Mouse (Mus musculus) ES-Bruce4 (cell line): ENCODE data around the gene Tmem248. TPM values are rescaled to one million over a fixed set of nuclear protein-coding genes. Genes with fewer than 3 reads are reported as not detected.

Experiments
- H3K27ac ChIP-seq: 2 replicates; pipeline ENCODE4 v1.5.1; 2012; ENCODE audit warnings: low read length, inconsistent platforms; ENCODE audit not compliant: insufficient read depth
- H3K27me3 ChIP-seq: 2 replicates; pipeline ENCODE4 v1.6.1; 2012; ENCODE audit warnings: mild to moderate bottlenecking, low read length, inconsistent platforms; ENCODE audit not compliant: control insufficient read depth, poor library complexity, insufficient read depth, severe bottlenecking
- H3K36me3 ChIP-seq: 2 replicates; pipeline ENCODE4 v1.6.1; 2012; ENCODE audit warnings: inconsistent platforms, mild to moderate bottlenecking, low read length, moderate library complexity; ENCODE audit not compliant: control insufficient read depth, poor library complexity, insufficient read depth, severe bottlenecking
- H3K4me1 ChIP-seq: one replicate; pipeline ENCODE4 v1.8.1; 2011; ENCODE audit warnings: low read length; ENCODE audit not compliant: control insufficient read depth, insufficient read depth
- H3K4me3 ChIP-seq: 2 replicates; pipeline ENCODE4 v1.5.1; 2011; ENCODE audit warnings: low read depth, mild to moderate bottlenecking, low read length
- H3K9ac ChIP-seq: 2 replicates; pipeline ENCODE4 v1.6.1; 2012; ENCODE audit warnings: low read depth, mild to moderate bottlenecking, inconsistent platforms; ENCODE audit not compliant: poor library complexity, severe bottlenecking
- H3K9me3 ChIP-seq: replicated peaks from 2 replicates; pipeline ENCODE4 v1.6.1; 2012; ENCODE audit warnings: mild to moderate bottlenecking, low read length, inconsistent platforms; ENCODE audit not compliant: control insufficient read depth, poor library complexity, insufficient read depth, severe bottlenecking
- CTCF ChIP-seq: IDR thresholded peaks from one replicate; pipeline ENCODE4 v1.8.1; 2011; ENCODE audit warnings: low read depth, low read length
- EP300 ChIP-seq: IDR thresholded peaks from 2 replicates; pipeline ENCODE4 v1.6.1; 2011; ENCODE audit warnings: low read depth, low read length; ENCODE audit not compliant: insufficient read depth
- POLR2A ChIP-seq: IDR thresholded peaks from one replicate; pipeline ENCODE4 v1.8.1; 2011; ENCODE audit warnings: low read length; ENCODE audit not compliant: insufficient read depth
- polyA plus RNA-seq: library from polyadenylated mRNA; stranded (reverse); fragments of >200 nt; gene quantifications from 2 replicates; pipeline ENCODE4 v1.2.4, GENCODE M21; 2011; ENCODE audit warnings: low read depth; ENCODE audit not compliant: missing spikeins, insufficient read depth, insufficient read length

Gene Tmem248
- polyA plus RNA-seq, 1 experiment: 60.2 TPM

- H3K4me3 ChIP-seq: no peak overlapping the region
- H3K4me1 ChIP-seq: no peaks in the 10 kb centered on the region
- TF ChIP-seq POLR2A (no peak), CTCF (no peak), EP300 (no peak)
- H3K27ac ChIP-seq: no peak overlapping the region
- no peaks in the 10 kb centered on the region for H3K27me3 ChIP-seq
- 0 out of 2 replicates have a peak, but pooled peaks cover 2% of the 10 kb centered on the region for H3K9me3 ChIP-seq
- H3K9ac ChIP-seq: peak overlapping the region; percentile 91
- no peaks in the 10 kb centered on the region for H3K36me3 ChIP-seq
Measured at GRCm38 (mm10) chr5:130173012-130173411, 43.9 kb upstream of the Tmem248 start.

- no peaks in the 10 kb centered on the region for H3K9me3 ChIP-seq
- no peaks in the 10 kb centered on the region for H3K4me1 ChIP-seq
- no peaks in the 10 kb centered on the region for H3K36me3 ChIP-seq
- TF ChIP-seq POLR2A: no peak
- TF ChIP-seq CTCF: no peak
- TF ChIP-seq EP300: no peak
- no peak overlapping the region for H3K9ac ChIP-seq
- H3K4me3 ChIP-seq: no peak overlapping the region
- no peaks in the 10 kb centered on the region for H3K27me3 ChIP-seq
- H3K27ac ChIP-seq: no peak overlapping the region
Measured at GRCm38 (mm10) chr5:130177871-130178270, 39.0 kb upstream of the Tmem248 start.

- Histone ChIP-seq H3K36me3 (no peaks in the 10 kb centered on the region), H3K4me1 (no peaks in the 10 kb centered on the region), H3K4me3 (0 out of 2 replicates have a peak overlapping the region, but pooled peaks have one; percentile 1), H3K27me3 (no peaks in the 10 kb centered on the region), H3K9ac (no peak overlapping the region), H3K9me3 (no peaks in the 10 kb centered on the region), H3K27ac (no peak overlapping the region)
- TF ChIP-seq EP300 (no peak), CTCF (no peak), POLR2A (no peak)
Measured at GRCm38 (mm10) chr5:130180362-130180761, 36.5 kb upstream of the Tmem248 start.

GRCm38 (mm10) chr5:130181740-130182540 lies 34.9 kb upstream of the Tmem248 start:
- H3K9me3 ChIP-seq: no peaks in the 10 kb centered on the region
- no peaks in the 10 kb centered on the region for H3K27me3 ChIP-seq
- H3K36me3 ChIP-seq: no peaks in the 10 kb centered on the region
- no peak overlapping the region for H3K27ac ChIP-seq
- no peak for TF ChIP-seq EP300
- TF ChIP-seq CTCF: no peak
- no peak for TF ChIP-seq POLR2A
- no peak overlapping the region for H3K4me3 ChIP-seq
- H3K9ac ChIP-seq: no peak overlapping the region
- H3K4me1 ChIP-seq: no peaks in the 10 kb centered on the region

- H3K36me3 ChIP-seq: no peaks in the 10 kb centered on the region
- H3K9ac ChIP-seq: no peak overlapping the region
- no peaks in the 10 kb centered on the region for H3K9me3 ChIP-seq
- H3K27ac ChIP-seq: no peak overlapping the region
- no peaks in the 10 kb centered on the region for H3K4me1 ChIP-seq
- no peak overlapping the region for H3K4me3 ChIP-seq
- H3K27me3 ChIP-seq: no peaks in the 10 kb centered on the region
- TF ChIP-seq POLR2A: no peak
- no peak for TF ChIP-seq CTCF
- no peak for TF ChIP-seq EP300
Measured at GRCm38 (mm10) chr5:130182541-130182821, 34.4 kb upstream of the Tmem248 start.

GRCm38 (mm10) chr5:130184193-130184856 lies 32.6 kb upstream of the Tmem248 start:
- no peak overlapping the region for H3K27ac ChIP-seq
- H3K9ac ChIP-seq: no peak overlapping the region
- no peaks in the 10 kb centered on the region for H3K4me1 ChIP-seq
- H3K4me3 ChIP-seq: no peak overlapping the region
- H3K9me3 ChIP-seq: no peaks in the 10 kb centered on the region
- TF ChIP-seq EP300 (no peak), POLR2A (no peak), CTCF (no peak)
- peaks cover 3% of the 10 kb centered on the region; the same call in 1 of the 2 replicates for H3K36me3 ChIP-seq
- H3K27me3 ChIP-seq: no peaks in the 10 kb centered on the region
